Mouse (Mus musculus): ENCODE measurements around the gene Tm2d1.

DNA sequence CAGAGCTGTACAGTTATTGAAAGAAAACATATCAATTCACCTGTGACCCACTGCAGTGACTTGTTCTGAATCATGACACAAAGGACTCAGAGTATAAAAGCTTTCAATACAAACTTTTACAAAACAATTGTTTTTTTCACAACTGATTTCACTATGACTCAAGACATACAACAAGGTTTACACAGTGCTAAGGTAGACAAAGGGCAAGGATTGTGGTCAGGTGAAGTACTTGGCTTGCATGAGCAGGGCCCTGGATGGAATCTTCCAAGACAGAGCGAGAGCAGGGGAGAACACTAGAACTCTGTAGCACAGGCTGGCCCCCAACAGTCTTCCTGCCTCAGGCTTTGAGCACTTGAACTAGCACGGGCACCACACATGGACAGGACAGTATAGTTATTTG, 6.2 kb downstream of the Tm2d1 start:
- TF ChIP-seq POLR2A (IDR thresholded peaks at IDR 0.05; ENCODE audit: low read depth, low read length) (no peak), CTCF (conservative IDR thresholded peaks at IDR 0.05; ENCODE audit: insufficient read depth, insufficient read length, low read depth, low read length) (no peak)
